Mouse (Mus musculus) right cerebral cortex, postnatal 25 days (tissue): ENCODE measurements around the gene Ccdc80.

Experiments
- DNase-seq: peaks from one replicate; pipeline ENCODE4 v3.0.0; 2022

The Ccdc80 gene

GRCm38 (mm10) chr16:45093137-45093731 is at the start of gene Ccdc80:
Gene Ccdc80, plus strand, starts transcription at chr16:45093402.
- no peak for DNase-seq

- DNase-seq: no peak
Measured at GRCm38 (mm10) chr16:45044844-45045243, 48.4 kb upstream of the Ccdc80 start.

- DNase-seq: no peak
Measured at GRCm38 (mm10) chr16:45057222-45057621, 36.0 kb upstream of the Ccdc80 start.

GRCm38 (mm10) chr16:45057922-45058321 is 35.3 kb upstream of the Ccdc80 start:
- DNase-seq: no peak

GRCm38 (mm10) chr16:45061140-45061539 is 32.1 kb upstream of the Ccdc80 start:
- DNase-seq: no peak

DNA sequence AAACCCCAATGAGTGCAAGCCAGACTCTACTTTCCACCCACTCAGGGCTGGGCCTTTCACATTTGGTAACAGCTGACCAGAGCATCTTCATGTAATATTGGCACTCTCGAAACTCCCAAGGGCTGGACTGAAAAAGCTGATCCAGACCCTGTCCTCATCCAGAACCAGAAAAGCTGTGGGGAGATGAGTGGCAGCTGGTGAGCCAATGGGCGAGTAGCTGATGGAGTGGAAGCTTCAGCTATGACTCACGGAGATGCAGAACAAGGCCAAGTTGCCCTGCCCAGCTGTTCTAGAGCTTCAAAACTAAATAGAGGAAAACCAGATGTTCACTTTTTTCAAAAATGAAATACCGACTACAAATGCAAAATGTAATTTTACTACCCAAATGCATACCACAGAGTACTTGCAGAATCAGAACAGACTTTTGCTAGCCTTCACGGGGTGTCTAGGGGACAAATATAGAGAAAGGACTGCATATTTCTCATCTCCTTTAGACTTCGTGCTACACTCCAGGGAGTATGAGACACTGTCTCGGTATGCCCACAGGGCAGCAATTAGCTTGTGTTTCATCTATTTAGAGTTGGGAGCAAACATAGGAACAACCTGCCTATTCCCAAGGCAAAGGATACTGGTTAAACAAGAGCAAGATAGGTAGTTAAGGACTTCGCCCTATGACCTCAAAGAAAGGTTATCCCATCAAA is 22.7 kb upstream of the Ccdc80 start:
- DNase-seq: no peak

- no peak for DNase-seq
Measured at GRCm38 (mm10) chr16:45071424-45071823, 21.8 kb upstream of the Ccdc80 start.

DNA sequence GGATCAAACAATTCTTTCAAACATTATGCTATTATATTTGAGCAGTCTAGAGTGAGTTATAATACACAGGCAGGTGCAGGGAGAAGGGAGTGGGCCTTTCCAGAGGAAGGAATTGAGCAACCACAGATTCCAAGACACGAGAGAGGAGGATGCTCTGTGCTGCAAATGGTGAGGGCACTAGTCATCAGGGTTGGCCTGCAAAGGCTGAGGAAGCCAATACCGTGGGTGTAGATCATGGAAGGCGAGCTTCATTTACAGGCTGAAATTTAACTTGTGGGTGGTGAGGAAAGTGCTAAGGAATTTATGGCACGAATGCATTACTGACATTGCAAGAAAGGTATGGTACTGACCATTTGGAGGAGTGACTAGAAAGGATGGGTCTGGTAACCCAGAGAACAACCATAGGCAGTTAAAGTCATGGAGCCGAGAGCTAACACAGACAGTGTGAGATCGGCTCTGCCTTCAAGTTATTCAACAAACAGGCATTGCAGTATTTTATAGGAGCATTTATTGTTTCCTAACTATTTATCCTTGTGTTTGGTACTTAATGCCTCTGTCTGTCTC is 15.6 kb upstream of the Ccdc80 start:
- no peak for DNase-seq

GRCm38 (mm10) chr16:45079322-45079721 is 13.9 kb upstream of the Ccdc80 start:
- no peak for DNase-seq

- DNase-seq: no peak
Measured at GRCm38 (mm10) chr16:45088842-45089241, 4.4 kb upstream of the Ccdc80 start.

DNA sequence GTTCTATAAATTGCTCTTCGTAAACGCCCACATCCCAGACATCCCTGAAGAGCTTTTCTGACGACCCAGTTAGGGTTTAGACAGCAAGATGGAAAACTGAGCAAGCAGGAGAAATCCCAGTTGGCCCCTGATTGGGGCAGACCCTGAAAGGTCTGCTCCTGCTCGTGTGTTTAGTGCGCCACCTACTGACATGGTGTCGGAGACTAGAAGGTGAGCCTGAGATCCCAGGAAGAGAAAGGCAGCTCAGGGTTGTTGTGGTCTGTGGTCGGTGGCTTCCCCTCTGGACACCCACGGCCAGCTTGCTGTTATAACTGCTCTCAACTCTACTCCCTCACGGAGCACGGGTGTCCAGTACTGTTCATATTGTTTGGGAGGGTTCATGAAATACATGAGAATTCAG is 3.2 kb upstream of the Ccdc80 start:
- DNase-seq: peak; percentile 66

DNA sequence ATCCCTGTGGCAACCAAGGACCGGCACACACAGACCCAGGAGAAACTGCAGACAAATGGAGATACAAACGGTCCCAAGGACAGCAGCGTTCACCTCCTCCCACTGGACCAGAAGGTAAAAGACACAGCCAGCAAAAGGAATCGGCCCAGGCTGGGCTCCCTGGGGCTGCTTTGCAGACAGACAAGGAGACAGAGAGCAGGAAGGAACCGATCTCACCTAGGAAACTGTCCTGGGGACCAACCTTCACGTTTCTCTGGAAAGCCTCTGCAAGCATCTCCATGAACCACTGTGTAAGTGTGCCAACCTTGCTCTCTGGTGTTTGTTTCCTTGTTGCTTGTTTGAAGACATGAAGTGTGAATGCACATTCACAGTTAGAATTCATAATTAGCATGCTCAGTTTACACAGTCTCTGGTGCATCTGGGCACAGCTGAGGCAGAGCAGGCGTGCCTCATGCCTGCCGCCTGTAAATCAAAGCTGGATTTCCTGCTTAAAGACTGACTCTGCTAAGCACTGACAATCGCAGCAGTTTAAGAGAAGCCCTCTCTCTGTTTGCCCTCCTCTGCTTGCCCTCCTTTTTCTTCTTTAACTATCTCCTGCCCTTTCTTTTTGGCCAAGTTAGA is 1.0 kb downstream of the Ccdc80 start:
- no peak for DNase-seq

DNA sequence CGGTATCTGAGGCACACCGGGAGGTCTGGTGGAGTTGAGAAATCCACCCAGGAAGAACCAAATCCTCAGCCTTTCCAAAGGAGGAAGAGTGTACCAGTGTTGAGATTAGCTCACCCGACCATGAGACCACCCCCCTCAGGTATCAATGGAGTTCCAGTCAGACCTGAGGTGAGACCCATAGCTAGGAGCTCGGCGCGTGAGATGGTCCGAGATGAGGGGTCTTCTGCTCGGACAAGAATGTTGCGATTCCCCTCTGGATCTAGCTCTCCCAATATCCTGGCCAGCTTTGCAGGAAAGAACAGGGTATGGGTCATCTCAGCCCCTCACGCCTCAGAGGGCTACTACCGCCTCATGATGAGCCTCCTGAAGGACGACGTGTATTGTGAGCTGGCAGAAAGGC is 1.8 kb downstream of the Ccdc80 start:
- DNase-seq: no peak

- no peak for DNase-seq
Measured at GRCm38 (mm10) chr16:45095561-45096482, 2.6 kb downstream of the Ccdc80 start.

- DNase-seq: no peak
Measured at GRCm38 (mm10) chr16:45097467-45097866, 4.3 kb downstream of the Ccdc80 start.

DNA sequence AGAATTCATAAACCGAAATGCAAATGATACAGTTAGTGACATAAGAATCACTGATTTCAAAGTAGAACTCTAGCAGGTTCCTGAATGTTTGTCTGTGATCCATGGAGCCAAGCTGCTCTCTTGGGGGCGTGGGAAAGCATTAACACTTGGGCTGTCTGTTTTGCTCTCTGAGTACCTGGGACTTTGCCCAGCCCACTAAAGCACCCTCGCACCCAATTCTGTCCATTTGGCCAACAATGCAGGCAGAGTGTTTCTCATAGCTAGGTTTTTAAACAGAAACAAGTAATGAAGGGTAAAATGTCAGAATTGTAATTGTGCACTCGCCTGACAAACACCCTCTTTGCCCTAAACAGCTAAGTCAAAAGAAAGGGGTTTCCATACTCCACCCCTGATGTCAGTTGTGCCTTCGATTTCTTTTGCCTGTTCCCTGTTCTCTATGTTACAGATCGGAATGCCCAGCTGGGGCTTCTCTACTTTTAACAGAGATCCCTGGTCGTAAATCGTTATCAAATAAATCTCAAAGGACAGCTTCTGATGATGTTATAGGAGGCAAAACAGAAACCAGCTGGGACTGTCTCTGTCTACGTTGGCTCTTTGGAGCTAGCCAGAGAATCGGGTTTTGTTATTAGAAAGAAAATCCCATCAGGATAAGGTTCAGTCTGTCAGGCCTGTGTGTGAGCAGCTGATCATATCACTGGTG is 5.1 kb downstream of the Ccdc80 start:
- no peak for DNase-seq

- no peak for DNase-seq
Measured at GRCm38 (mm10) chr16:45098886-45099210, 5.6 kb downstream of the Ccdc80 start.

DNA sequence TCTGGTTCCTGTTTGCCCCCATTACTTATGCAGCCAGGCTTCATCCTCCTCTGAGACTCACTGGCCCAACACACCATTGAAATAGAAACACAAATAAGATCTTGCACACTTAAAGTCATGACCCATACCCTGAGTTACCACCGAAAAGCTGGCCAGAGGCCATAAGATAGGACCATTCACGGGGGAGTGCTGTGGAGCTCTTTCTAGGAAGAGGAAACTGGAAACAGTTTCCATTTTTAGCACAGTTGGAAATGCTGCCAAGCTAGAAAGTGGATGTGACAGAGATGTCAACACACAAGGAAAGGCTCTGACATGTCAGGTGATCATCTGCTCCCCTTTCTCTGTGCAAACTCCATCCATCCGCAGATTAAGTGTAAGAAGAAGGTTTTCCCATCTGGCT is 7.7 kb downstream of the Ccdc80 start:
- DNase-seq: no peak

GRCm38 (mm10) chr16:45104993-45105392 is 11.8 kb downstream of the Ccdc80 start:
- DNase-seq: peak; percentile 31

DNA sequence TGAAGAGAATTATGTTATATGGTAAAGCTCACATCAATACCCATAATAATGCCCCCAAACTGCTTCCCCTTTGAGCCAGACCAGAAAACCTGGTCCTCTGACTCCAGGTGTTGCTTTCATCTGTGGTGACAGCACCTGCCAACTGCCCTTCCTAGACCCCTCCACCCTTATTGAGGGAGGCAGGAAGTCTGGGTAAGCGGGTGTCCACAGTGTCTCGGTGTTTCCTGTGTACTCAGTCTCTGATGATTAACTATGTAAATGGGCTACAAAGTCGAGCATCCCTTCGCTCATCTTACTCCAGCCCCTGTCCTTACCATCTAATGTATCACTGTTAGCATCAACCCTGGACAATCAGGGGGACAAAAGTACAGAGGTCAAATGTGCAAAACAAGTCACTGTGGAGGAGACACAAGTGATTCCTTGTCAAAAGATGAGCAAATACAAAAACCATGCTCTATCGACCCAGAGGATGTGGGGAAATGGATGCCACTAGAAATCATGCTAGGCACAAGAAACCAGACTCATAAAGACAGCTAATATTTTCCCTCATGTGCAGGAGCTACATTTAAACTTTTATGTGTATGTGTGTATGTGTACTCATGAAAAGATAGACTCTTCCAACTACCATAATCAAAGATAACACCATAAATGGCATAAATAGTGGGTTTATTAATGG is 15.1 kb downstream of the Ccdc80 start:
- no peak for DNase-seq

DNA sequence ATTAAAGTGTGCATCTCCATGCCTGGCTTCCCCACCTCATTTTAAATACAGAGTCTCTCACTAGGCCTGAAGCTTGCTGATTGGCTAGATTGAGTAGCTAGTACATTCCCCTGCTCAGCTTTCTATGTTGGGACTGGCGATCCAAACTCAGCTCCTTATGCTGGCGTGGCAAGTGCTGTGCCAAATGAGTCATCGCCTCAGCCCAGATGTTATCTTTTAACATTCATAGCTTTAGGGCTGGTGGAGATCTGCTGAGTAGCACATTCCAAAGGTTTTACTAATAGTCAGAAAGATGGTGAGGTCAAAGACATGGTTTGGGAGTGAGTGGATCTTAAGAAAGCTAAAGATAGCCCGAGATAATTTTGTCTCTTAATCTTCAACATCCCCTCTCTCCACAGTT is 17.3 kb downstream of the Ccdc80 start:
- DNase-seq: no peak

GRCm38 (mm10) chr16:45117200-45117599 is 24.0 kb downstream of the Ccdc80 start:
- DNase-seq: no peak
